Mouse (Mus musculus) frontal cortex, adult (tissue): Measurements from ENCODE around the gene Enpp3.

Experiments used
- ATAC-seq: cut with Nextera tagmentation; 2 replicates; pipeline ENCODE4 v1.9.2; 2017; ENCODE audit warnings: mild to moderate bottlenecking, moderate library complexity, mixed read lengths; ENCODE audit not compliant: low TSS enrichment

The Enpp3 gene

GRCm38 (mm10) chr10:24842676-24843075, at the start of gene Enpp3:
Gene Enpp3 (minus strand): TSS chr10:24842823.
- ATAC-seq, result no peak

GRCm38 (mm10) chr10:24888343-24888742, 45.7 kb upstream of the Enpp3 start:
- ATAC-seq, result no peak

GRCm38 (mm10) chr10:24886008-24886407, 43.4 kb upstream of the Enpp3 start:
- ATAC-seq, result peak; percentile 74

GRCm38 (mm10) chr10:24873624-24874023, 31.0 kb upstream of the Enpp3 start:
- ATAC-seq, result no peak

GRCm38 (mm10) chr10:24869760-24870290, 27.2 kb upstream of the Enpp3 start, which contains the start of gene Med23:
Gene Med23 (plus strand): TSS chr10:24869986.
- ATAC-seq, result peak; percentile 100

GRCm38 (mm10) chr10:24864434-24864833, 21.8 kb upstream of the Enpp3 start:
- ATAC-seq, result no peak

GRCm38 (mm10) chr10:24863146-24863545, 20.5 kb upstream of the Enpp3 start:
- ATAC-seq, result no peak

GRCm38 (mm10) chr10:24841998-24842397, 625 bp downstream of the Enpp3 start:
- ATAC-seq, result no peak

GRCm38 (mm10) chr10:24840795-24841194, 1.8 kb downstream of the Enpp3 start:
- ATAC-seq, result no peak

- no peak for ATAC-seq
Measured at GRCm38 (mm10) chr10:24836366-24837038, 6.1 kb downstream of the Enpp3 start.

- ATAC-seq, result peak; percentile 50
Measured at GRCm38 (mm10) chr10:24835702-24836342, 6.8 kb downstream of the Enpp3 start.

- ATAC-seq, result no peak
Measured at GRCm38 (mm10) chr10:24834634-24835371, 7.8 kb downstream of the Enpp3 start.

GRCm38 (mm10) chr10:24832306-24832705, 10.3 kb downstream of the Enpp3 start:
- no peak for ATAC-seq

GRCm38 (mm10) chr10:24831377-24832095, 11.1 kb downstream of the Enpp3 start:
- no peak for ATAC-seq

- no peak for ATAC-seq
Measured at GRCm38 (mm10) chr10:24830448-24830847, 12.2 kb downstream of the Enpp3 start.

- no peak for ATAC-seq
Measured at GRCm38 (mm10) chr10:24828136-24828535, 14.5 kb downstream of the Enpp3 start.

- no peak for ATAC-seq
Measured at GRCm38 (mm10) chr10:24826130-24826529, 16.5 kb downstream of the Enpp3 start.

- no peak for ATAC-seq
Measured at GRCm38 (mm10) chr10:24825456-24826081, 17.1 kb downstream of the Enpp3 start.

- ATAC-seq, result no peak
Measured at GRCm38 (mm10) chr10:24824621-24825020, 18.0 kb downstream of the Enpp3 start.

- ATAC-seq, result peak; percentile 41; the same call in 1 of the 2 replicates
Measured at GRCm38 (mm10) chr10:24823697-24824535, 18.7 kb downstream of the Enpp3 start.
